Mouse (Mus musculus): ENCODE measurements around the gene Ubxn11.

DNA sequence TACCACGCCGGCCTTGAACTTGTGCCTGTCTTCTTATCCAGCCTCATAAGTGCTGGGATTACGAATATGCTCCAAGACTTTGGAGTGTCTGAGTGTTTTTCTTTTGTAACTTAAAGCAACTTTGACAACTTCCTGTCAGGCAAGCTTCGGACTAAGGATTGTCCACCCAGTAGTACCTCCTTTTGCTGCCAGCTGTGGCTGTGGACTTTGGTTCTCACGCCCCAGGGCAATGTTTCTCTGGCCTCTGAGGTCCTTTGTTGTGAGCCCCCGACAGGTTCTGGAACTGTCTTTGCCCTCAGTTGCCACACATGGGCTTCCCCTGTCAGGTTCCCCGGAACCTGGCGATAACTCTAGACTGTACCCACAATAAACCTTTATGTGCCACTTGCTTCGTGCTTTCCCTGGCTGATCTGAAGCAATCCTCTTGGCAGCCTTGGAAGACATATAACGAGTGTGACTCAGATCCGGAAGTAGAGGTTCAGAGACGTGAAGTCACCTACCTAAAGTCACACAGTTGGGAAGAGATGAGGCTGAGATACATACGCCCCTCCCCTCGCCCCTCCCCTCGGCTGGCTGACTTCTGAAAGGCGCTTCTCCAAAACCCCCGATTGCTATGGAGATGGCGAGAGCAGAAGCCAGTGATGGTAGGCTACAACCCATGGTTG is 41.1 kb upstream of the Ubxn11 start:
- TF ChIP-seq CTCF (IDR thresholded peaks at IDR 0.05; ENCODE audit: low read depth) (no peak), EP300 (IDR thresholded peaks at IDR 0.05; ENCODE audit: low read depth) (no peak)
